Mouse (Mus musculus): ENCODE data around the gene Upk3a. TPM values are rescaled to one million over a fixed set of nuclear protein-coding genes. Genes with fewer than 3 reads are reported as not detected.

Upk3a gene
- polyA plus RNA-seq, 2 experiments = not detected

- Histone ChIP-seq H3K36me3 (replicated peaks; ENCODE audit: control insufficient read depth, insufficient read depth, low read depth) (no peaks in the 10 kb centered on the region), H3K9ac (replicated peaks) (no peak overlapping the region), H3K4me1 (replicated peaks; ENCODE audit: control insufficient read depth in 2 of 2, insufficient read depth in 2 of 2, low read length in 1 of 2) (peaks cover 0 to 5% of the 10 kb centered on the region in 2 experiments; a peak in 1 of 4 replicates), H3K27ac (no peak overlapping the region), H3K27me3 (ENCODE audit: control insufficient read depth, insufficient read depth, low read length) (peaks cover 10% of the 10 kb centered on the region), H3K4me3 (ENCODE audit: insufficient read depth in 1 of 2, low read depth in 2 of 2, low read length in 2 of 2) (peak overlapping the region; percentile 46 to 62; a peak in 1 of 4 replicates), H3K9me3 (ENCODE audit: control insufficient read depth, low read length) (no peaks in the 10 kb centered on the region), H3K4me2 (ENCODE audit: low read depth) (peak overlapping the region; percentile 80)
- TF ChIP-seq EP300 (IDR thresholded peaks at IDR 0.05; ENCODE audit: low read depth) (no peak), CTCF (IDR thresholded peaks at IDR 0.05; ENCODE audit: low read depth) (no peak)
- ATAC-seq (ENCODE audit: insufficient read depth) (no peak), DNase-seq (ENCODE audit: low read depth in 3 of 3, low spot score in 3 of 3) (no peak)
- 34% methylated on average over 4 of the region's 4 CpGs for WGBS (ENCODE audit: insufficient replicate concordance)
Measured at GRCm38 (mm10) chr15:84986171-84987019, 30.5 kb upstream of the Upk3a start.

- no peak for DNase-seq (ENCODE audit: low read depth in 3 of 3, low spot score in 3 of 3)
- no peak overlapping the region for H3K27ac ChIP-seq
- WGBS (ENCODE audit: insufficient replicate concordance) = under 1% methylated on average over 41 of the region's 53 CpGs
Measured at GRCm38 (mm10) chr15:84987020-84987815, 29.7 kb upstream of the Upk3a start.

GRCm38 (mm10) chr15:84987874-84988825 is 28.8 kb upstream of the Upk3a start, which contains the start of gene 5031439G07Rik:
Gene 5031439G07Rik, minus strand, starts transcription at chr15:84988551.
- H3K9me3 ChIP-seq (ENCODE audit: control insufficient read depth, low read length) = no peaks in the 10 kb centered on the region
- no peak within 1 kb of the TSS for H3K27ac ChIP-seq
- H3K4me1 ChIP-seq (replicated peaks; ENCODE audit: control insufficient read depth in 2 of 2, insufficient read depth in 2 of 2, low read length in 1 of 2) = peaks cover 0 to 5% of the 10 kb centered on the region in 2 experiments; a peak in 1 of 4 replicates
- 2% methylated on average over 56 of the region's 59 CpGs for WGBS (ENCODE audit: insufficient replicate concordance)
- peak within 1 kb of the TSS; percentile 48 for H3K9ac ChIP-seq (replicated peaks)
- H3K36me3 ChIP-seq (replicated peaks; ENCODE audit: control insufficient read depth, insufficient read depth, low read depth) = no peaks in the 10 kb centered on the region
- peak; percentile 91 for ATAC-seq (ENCODE audit: insufficient read depth)
- H3K27me3 ChIP-seq (ENCODE audit: control insufficient read depth, insufficient read depth, low read length) = peaks cover 10% of the 10 kb centered on the region
- DNase-seq (ENCODE audit: low read depth in 3 of 3, low spot score in 3 of 3) = peak; percentile 82 to 86 (median 86)
- H3K4me2 ChIP-seq (ENCODE audit: low read depth) = peak within 1 kb of the TSS; percentile 80
- H3K4me3 ChIP-seq (ENCODE audit: insufficient read depth in 1 of 2, low read depth in 2 of 2, low read length in 2 of 2) = peak within 1 kb of the TSS; percentile 54 to 62
- TF ChIP-seq EP300 (IDR thresholded peaks at IDR 0.05; ENCODE audit: low read depth) (no peak), CTCF (IDR thresholded peaks at IDR 0.05; ENCODE audit: low read depth) (no peak)

More at GRCm38 (mm10) chr15:84987020-84987815, 29.7 kb upstream of the Upk3a start:
- Histone ChIP-seq H3K27me3 (ENCODE audit: control insufficient read depth, insufficient read depth, low read length) (peaks cover 10% of the 10 kb centered on the region), H3K9ac (replicated peaks) (peak overlapping the region; percentile 48), H3K4me1 (replicated peaks; ENCODE audit: control insufficient read depth in 2 of 2, insufficient read depth in 2 of 2, low read length in 1 of 2) (peaks cover 0 to 5% of the 10 kb centered on the region in 2 experiments; a peak in 1 of 4 replicates), H3K4me2 (ENCODE audit: low read depth) (peak overlapping the region; percentile 80), H3K36me3 (replicated peaks; ENCODE audit: control insufficient read depth, insufficient read depth, low read depth) (no peaks in the 10 kb centered on the region), H3K9me3 (ENCODE audit: control insufficient read depth, low read length) (no peaks in the 10 kb centered on the region), H3K4me3 (ENCODE audit: insufficient read depth in 1 of 2, low read depth in 2 of 2, low read length in 2 of 2) (peak overlapping the region; percentile 46 to 62)
- peak; percentile 57 for ATAC-seq (ENCODE audit: insufficient read depth)
- TF ChIP-seq EP300 (IDR thresholded peaks at IDR 0.05; ENCODE audit: low read depth) (no peak), CTCF (IDR thresholded peaks at IDR 0.05; ENCODE audit: low read depth) (no peak)

GRCm38 (mm10) chr15:84989098-84989497 is 27.8 kb upstream of the Upk3a start:
- no peaks in the 10 kb centered on the region for H3K36me3 ChIP-seq (replicated peaks; ENCODE audit: control insufficient read depth, insufficient read depth, low read depth)
- H3K4me3 ChIP-seq (ENCODE audit: insufficient read depth in 1 of 2, low read depth in 2 of 2, low read length in 2 of 2) = no peak overlapping the region
- no peak overlapping the region for H3K27ac ChIP-seq
- no peak overlapping the region for H3K4me2 ChIP-seq (ENCODE audit: low read depth)
- H3K9me3 ChIP-seq (ENCODE audit: control insufficient read depth, low read length) = no peaks in the 10 kb centered on the region
- DNase-seq (ENCODE audit: low read depth in 3 of 3, low spot score in 3 of 3) (no peak), ATAC-seq (ENCODE audit: insufficient read depth) (no peak)
- 64% methylated on average over 3 of the region's 3 CpGs for WGBS (ENCODE audit: insufficient replicate concordance)
- peaks cover 10% of the 10 kb centered on the region for H3K27me3 ChIP-seq (ENCODE audit: control insufficient read depth, insufficient read depth, low read length)
- peaks cover 0 to 5% of the 10 kb centered on the region in 2 experiments; a peak in 1 of 4 replicates for H3K4me1 ChIP-seq (replicated peaks; ENCODE audit: control insufficient read depth in 2 of 2, insufficient read depth in 2 of 2, low read length in 1 of 2)
- no peak for TF ChIP-seq EP300 (IDR thresholded peaks at IDR 0.05; ENCODE audit: low read depth)
- no peak for TF ChIP-seq CTCF (IDR thresholded peaks at IDR 0.05; ENCODE audit: low read depth)
- no peak overlapping the region for H3K9ac ChIP-seq (replicated peaks)

Data from liver, embryonic 14.5 days (tissue).